Comparison of ENCODE assay signal across 9 mouse cellular contexts in the genomic region with DNA sequence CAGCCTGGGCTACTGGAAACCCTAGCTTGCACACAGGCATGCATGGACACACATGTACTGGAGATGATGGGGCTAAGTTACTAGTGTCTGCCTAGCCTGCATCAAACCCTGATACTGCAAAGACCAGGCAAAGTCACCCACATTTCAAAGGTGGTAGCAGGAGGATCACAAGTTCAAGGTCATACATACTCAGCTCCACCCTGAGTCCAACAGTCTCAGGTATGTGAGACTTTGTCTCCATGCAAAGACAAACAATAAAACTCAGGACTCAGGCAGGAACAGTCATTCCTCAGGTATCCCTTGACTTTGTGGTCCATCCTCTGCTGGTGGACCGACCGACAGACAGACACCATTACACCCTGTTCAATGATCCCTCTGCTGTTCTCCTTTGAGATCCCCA. TPM values are rescaled to one million over a fixed set of nuclear protein-coding genes. Genes with fewer than 3 reads are reported as not detected.
DNase-seq lines count a peak whose midpoint lies in the region; ATAC-seq and TF ChIP-seq lines count a peak whose summit lies in the region.
"Had no signal": no experiment of that assay in that cellular context is flagged by ENCODE, and none has a peak within 500 bp of the region (broad histone marks: within the 10 kb centered on the region; RNA-seq: fewer than 3 reads in every experiment).

No protein-coding gene starts in this region.

- peak overlapping the region; percentile 72 for H3K4me2 ChIP-seq in lung, embryonic 14.5 days
- peak overlapping the region; percentile 77 for H3K4me2 ChIP-seq in embryonic facial prominence, embryonic 13.5 days
- peak overlapping the region; percentile 60 for H3K4me2 ChIP-seq in hindbrain, postnatal 0 days (ENCODE audit: low read depth, low read length)

- H3K36me3 ChIP-seq in lung, embryonic 14.5 days (ENCODE audit: insufficient read depth): no peaks in the 10 kb centered on the region
- no peaks in the 10 kb centered on the region for H3K36me3 ChIP-seq in embryonic facial prominence, embryonic 13.5 days
- no peaks in the 10 kb centered on the region for H3K36me3 ChIP-seq in hindbrain, postnatal 0 days (ENCODE audit: insufficient read depth, low read length)

- intact Hi-C loops in left cerebral cortex, postnatal 14 days (cut with DNase I): no loop called here

- peak overlapping the region; percentile 97 for H3K27ac ChIP-seq in lung, embryonic 14.5 days (ENCODE audit: low read depth)
- peak overlapping the region; percentile 92; the same call in 1 of the 2 replicates for H3K27ac ChIP-seq in embryonic facial prominence, embryonic 13.5 days
- peak overlapping the region; percentile 51; the same call in 1 of the 2 replicates for H3K27ac ChIP-seq in hindbrain, postnatal 0 days

- DNase-seq in lung, embryonic 14.5 days: no peak
- no peak for DNase-seq in lung, postnatal 10 days
- DNase-seq in hindbrain, postnatal 0 days (ENCODE audit: low spot score): no peak
- peak; percentile 47 for DNase-seq in naive thymus-derived CD4-positive, alpha-beta T cell, adult 2 months (ENCODE audit: low read depth)
- DNase-seq in gastrocnemius, postnatal 25 days: no peak
- DNase-seq in left cerebral cortex, postnatal 14 days (ENCODE audit: low spot score in 2 of 2): no peak
- DNase-seq in cerebellum, adult 9-10 months: no peak

- WGBS in lung, embryonic 14.5 days: 43% methylated on average over 2 of the region's 2 CpGs
- WGBS in embryonic facial prominence, embryonic 13.5 days: 48% methylated on average over 2 of the region's 2 CpGs
- 64% methylated on average over 2 of the region's 2 CpGs for WGBS in hindbrain, postnatal 0 days

- no peak for TF ChIP-seq CTCF in lung, embryonic 14.5 days (IDR thresholded peaks at IDR 0.05; ENCODE audit: low read depth)
- TF ChIP-seq CTCF in hindbrain, postnatal 0 days (IDR thresholded peaks at IDR 0.05; ENCODE audit: low read depth): no peak

- no peaks in the 10 kb centered on the region for H3K27me3 ChIP-seq in lung, embryonic 14.5 days (ENCODE audit: insufficient read depth, low read length)
- H3K27me3 ChIP-seq in embryonic facial prominence, embryonic 13.5 days: peaks cover 15% of the 10 kb centered on the region
- 0 out of 2 replicates have a peak, but pooled peaks cover 5% of the 10 kb centered on the region for H3K27me3 ChIP-seq in hindbrain, postnatal 0 days (ENCODE audit: insufficient read depth, low read length)

- H3K4me3 ChIP-seq in lung, embryonic 14.5 days (ENCODE audit: low read depth, low read length): peak overlapping the region; percentile 23
- peak overlapping the region; percentile 41 for H3K4me3 ChIP-seq in embryonic facial prominence, embryonic 13.5 days
- peak overlapping the region; percentile 19; the same call in 1 of the 2 replicates for H3K4me3 ChIP-seq in hindbrain, postnatal 0 days (ENCODE audit: low read length)

- peaks cover 45% of the 10 kb centered on the region for H3K4me1 ChIP-seq in lung, embryonic 14.5 days (ENCODE audit: insufficient read depth)
- H3K4me1 ChIP-seq in embryonic facial prominence, embryonic 13.5 days: peaks cover 48% of the 10 kb centered on the region
- peaks cover 27% of the 10 kb centered on the region for H3K4me1 ChIP-seq in hindbrain, postnatal 0 days (ENCODE audit: insufficient read depth, low read length)

- H3K9ac ChIP-seq in lung, embryonic 14.5 days: peak overlapping the region; percentile 58; the same call in 1 of the 2 replicates
- H3K9ac ChIP-seq in embryonic facial prominence, embryonic 13.5 days: peak overlapping the region; percentile 62; the same call in 1 of the 2 replicates
- no peak overlapping the region for H3K9ac ChIP-seq in hindbrain, postnatal 0 days (replicated peaks; ENCODE audit: low read length)

- no peaks in the 10 kb centered on the region for H3K9me3 ChIP-seq in lung, embryonic 14.5 days (ENCODE audit: low read depth, low read length)
- no peaks in the 10 kb centered on the region for H3K9me3 ChIP-seq in embryonic facial prominence, embryonic 13.5 days
- H3K9me3 ChIP-seq in hindbrain, postnatal 0 days (ENCODE audit: low read length): no peaks in the 10 kb centered on the region

- no peak; the same call in 1 of the 2 replicates for ATAC-seq in lung, embryonic 14.5 days (ENCODE audit: insufficient read depth)
- no peak for ATAC-seq in embryonic facial prominence, embryonic 13.5 days (ENCODE audit: insufficient number of reproducible peaks, insufficient read depth, low FRiP score, low TSS enrichment, low read depth)
- ATAC-seq in hindbrain, postnatal 0 days: no peak

RNA-seq across cellular contexts. Expression of a gene that starts 7.4 kb away (rescaled TPM):
- 17.3 and 17.9 TPM in 2 replicates for polyA plus RNA-seq in lung, embryonic 14.5 days (2014; fragmentation: Nextera tagmentation; extraction: Ambion mirVana)
- 8.6 and 9.5 TPM in 2 replicates for polyA plus RNA-seq in embryonic facial prominence, embryonic 13.5 days (2015; fragmentation: Nextera tagmentation; extraction: Ambion mirVana)
- total RNA-seq in hindbrain, postnatal 0 days (2014; rRNA removed): 3.3 and 8.5 TPM in 2 replicates
- 3.7 and 4.4 TPM in 2 replicates for polyA plus RNA-seq in hindbrain, postnatal 0 days (2015; fragmentation: Nextera tagmentation; extraction: Ambion mirVana)
- 1 to 10 TPM; 5.1 to 9.1 TPM for total RNA-seq in gastrocnemius, postnatal 25 days (2021)
- 1 to 10 TPM; 4.5 to 5.5 TPM for total RNA-seq in left cerebral cortex, postnatal 14 days (2021)

RNA-seq across cellular contexts. Expression of a gene that starts 10.6 kb away (rescaled TPM):
- 0.22 and 0.28 TPM in 2 replicates for polyA plus RNA-seq in lung, embryonic 14.5 days (2014; fragmentation: Nextera tagmentation; extraction: Ambion mirVana)
- not detected in 2 replicates for polyA plus RNA-seq in embryonic facial prominence, embryonic 13.5 days (2015; fragmentation: Nextera tagmentation; extraction: Ambion mirVana)
- not detected in 2 replicates for total RNA-seq in hindbrain, postnatal 0 days (2014; rRNA removed)
- polyA plus RNA-seq in hindbrain, postnatal 0 days (2015; fragmentation: Nextera tagmentation; extraction: Ambion mirVana): not detected in 2 replicates
- not detected for total RNA-seq in gastrocnemius, postnatal 25 days (2021)
- under 1 TPM in 1 of 2 experiments, not detected in 1; 0.51 TPM for total RNA-seq in left cerebral cortex, postnatal 14 days (2021)

RNA-seq across cellular contexts. Expression of a gene that starts 41.8 kb away (rescaled TPM):
- polyA plus RNA-seq in lung, embryonic 14.5 days (2014; fragmentation: Nextera tagmentation; extraction: Ambion mirVana): not detected in 2 replicates
- polyA plus RNA-seq in embryonic facial prominence, embryonic 13.5 days (2015; fragmentation: Nextera tagmentation; extraction: Ambion mirVana): not detected in 2 replicates
- 0.11 TPM in 1 of 2 replicates, not detected in the other for total RNA-seq in hindbrain, postnatal 0 days (2014; rRNA removed)
- 0.15 TPM in 1 of 2 replicates, not detected in the other for polyA plus RNA-seq in hindbrain, postnatal 0 days (2015; fragmentation: Nextera tagmentation; extraction: Ambion mirVana)
- not detected for total RNA-seq in gastrocnemius, postnatal 25 days (2021)
- total RNA-seq in left cerebral cortex, postnatal 14 days (2021): not detected
- total RNA-seq: adrenal gland, postnatal 36 days had no signal

RNA-seq across cellular contexts. Expression of a gene that starts 55.3 kb away (rescaled TPM):
- 29.3 and 32.3 TPM in 2 replicates for polyA plus RNA-seq in lung, embryonic 14.5 days (2014; fragmentation: Nextera tagmentation; extraction: Ambion mirVana)
- 33.2 and 33.6 TPM in 2 replicates for polyA plus RNA-seq in embryonic facial prominence, embryonic 13.5 days (2015; fragmentation: Nextera tagmentation; extraction: Ambion mirVana)
- 4.1 and 4.2 TPM in 2 replicates for total RNA-seq in hindbrain, postnatal 0 days (2014; rRNA removed)
- polyA plus RNA-seq in hindbrain, postnatal 0 days (2015; fragmentation: Nextera tagmentation; extraction: Ambion mirVana): 11.7 and 12.8 TPM in 2 replicates
- 1 to 10 TPM; 4.9 to 5.1 TPM for total RNA-seq in gastrocnemius, postnatal 25 days (2021)
- total RNA-seq in left cerebral cortex, postnatal 14 days (2021): 1 to 10 TPM; 8.2 to 9.0 TPM
